11 mouse cellular contexts compared by ENCODE assay signal in genomic region chr5:76708004-76708403, GRCm38 (mm10). TPM values are rescaled to one million over a fixed set of nuclear protein-coding genes. Genes with fewer than 3 reads are reported as not detected.
DNase-seq lines count a peak whose midpoint lies in the region; ATAC-seq lines count a peak whose summit lies in the region.
"Had no signal": no experiment of that assay in that cellular context is flagged by ENCODE, and none has a peak within 500 bp of the region (broad histone marks: within the 10 kb centered on the region; RNA-seq: fewer than 3 reads in every experiment).

No protein-coding gene starts in this region.

- WGBS in hindbrain, embryonic 15.5 days = 65% methylated on average over 15 of the region's 15 CpGs
- 86% methylated on average over 15 of the region's 15 CpGs for WGBS in hindbrain, embryonic 11.5 days

- no peak overlapping the region for H3K4me2 ChIP-seq in hindbrain, embryonic 15.5 days
- no peak overlapping the region for H3K4me2 ChIP-seq in hindbrain, embryonic 11.5 days (replicated peaks; ENCODE audit: low read depth, low read length)

- no peak for DNase-seq in hindbrain, embryonic 11.5 days (ENCODE audit: low spot score)
- DNase-seq in ovary, postnatal 36 days (ENCODE audit: low spot score) = peak; percentile 41
- no peak for DNase-seq in ovary, postnatal 14 days (ENCODE audit: low spot score)
- peak; percentile 47 for DNase-seq in brain, adult 2 months (ENCODE audit: low read depth, low spot score)
- no peak for DNase-seq in testis, postnatal 10 days (ENCODE audit: low spot score)
- DNase-seq in B cell, adult 2 months = no peak
- DNase-seq: cerebellum, postnatal 10 days; kidney, adult 11 months had no signal

- no peaks in the 10 kb centered on the region for H3K36me3 ChIP-seq in hindbrain, embryonic 15.5 days
- H3K36me3 ChIP-seq in hindbrain, embryonic 11.5 days (ENCODE audit: control insufficient read depth, insufficient read depth, low read length) = no peaks in the 10 kb centered on the region

- H3K4me3 ChIP-seq in hindbrain, embryonic 15.5 days = no peak overlapping the region
- H3K4me3 ChIP-seq in hindbrain, embryonic 11.5 days (ENCODE audit: low read depth, low read length) = no peak overlapping the region
- H3K4me3 ChIP-seq: left cerebral cortex, adult 2 months had no signal

- H3K9ac ChIP-seq in hindbrain, embryonic 15.5 days = no peak overlapping the region
- no peak overlapping the region for H3K9ac ChIP-seq in hindbrain, embryonic 11.5 days (ENCODE audit: low read depth, low read length)

- peaks cover 32% of the 10 kb centered on the region for H3K4me1 ChIP-seq in hindbrain, embryonic 15.5 days (replicated peaks)
- no peaks in the 10 kb centered on the region for H3K4me1 ChIP-seq in hindbrain, embryonic 11.5 days (replicated peaks; ENCODE audit: control insufficient read depth, insufficient read depth, low read length)

- no peaks in the 10 kb centered on the region for H3K9me3 ChIP-seq in hindbrain, embryonic 15.5 days
- no peaks in the 10 kb centered on the region for H3K9me3 ChIP-seq in hindbrain, embryonic 11.5 days (ENCODE audit: control insufficient read depth, low read length)

- 0 out of 2 replicates have a peak, but pooled peaks have one; percentile 42 for ATAC-seq in hindbrain, embryonic 15.5 days (ENCODE audit: low FRiP score, low read depth)
- no peak for ATAC-seq in hindbrain, embryonic 11.5 days (ENCODE audit: low FRiP score)
- ATAC-seq: Patski had no signal

- no peaks in the 10 kb centered on the region for H3K27me3 ChIP-seq in hindbrain, embryonic 15.5 days
- no peaks in the 10 kb centered on the region for H3K27me3 ChIP-seq in hindbrain, embryonic 11.5 days (ENCODE audit: control insufficient read depth, insufficient read depth, low read length)
- H3K27me3 ChIP-seq: Patski had no signal

- H3K27ac ChIP-seq in hindbrain, embryonic 15.5 days (replicated peaks) = peak overlapping the region; percentile 53; the same call in 1 of the 2 replicates
- H3K27ac ChIP-seq in hindbrain, embryonic 11.5 days (ENCODE audit: low read depth, low read length) = no peak overlapping the region
- H3K27ac ChIP-seq: left cerebral cortex, adult 2 months had no signal

RNA-seq across cellular contexts. Expression of gene C530008M17Rik, which starts 51.7 kb away (rescaled TPM):
- 68.1 and 76.2 TPM in 2 replicates for polyA plus RNA-seq in hindbrain, embryonic 15.5 days (2015; fragmentation: Nextera tagmentation; extraction: Ambion mirVana)
- 47.5 and 58.5 TPM in 2 replicates for polyA plus RNA-seq in hindbrain, embryonic 11.5 days (2014; fragmentation: Nextera tagmentation; extraction: Ambion mirVana)

Comparison
In these comparisons a context has a peak if more than half of its experiments do, and no peak if none do; other contexts are left out.
1. DNase-seq: peak in ovary, postnatal 36 days (single experiment) and brain, adult 2 months (single experiment); none in hindbrain, embryonic 11.5 days (single experiment), ovary, postnatal 14 days (single experiment), testis, postnatal 10 days (single experiment) and B cell, adult 2 months (0 of 2).